Comparison of ENCODE assay signal across 22 mouse cellular contexts in the genomic region with DNA sequence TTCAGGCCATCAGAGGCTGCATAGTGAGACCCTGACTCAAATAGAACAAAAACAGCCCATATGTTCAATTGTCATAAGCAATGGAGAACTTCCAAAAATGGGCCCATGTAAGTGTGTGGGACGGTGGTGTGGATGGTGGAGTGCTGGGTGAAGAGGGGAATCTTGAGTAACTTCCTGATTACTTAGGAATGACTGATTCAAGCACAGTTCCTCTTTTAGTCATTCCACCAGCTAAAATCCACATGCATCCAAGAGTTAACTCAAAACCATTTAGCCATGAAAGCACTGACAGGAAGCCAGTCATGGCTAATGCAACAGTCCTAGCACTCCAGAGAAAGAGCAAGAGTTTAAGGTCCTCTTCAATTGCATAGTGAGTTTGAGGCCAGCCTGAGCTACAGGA. TPM values are rescaled to one million over a fixed set of nuclear protein-coding genes. Genes with fewer than 3 reads are reported as not detected.
DNase-seq lines count a peak whose midpoint lies in the region; ATAC-seq and TF ChIP-seq lines count a peak whose summit lies in the region.
"Had no signal": no experiment of that assay in that cellular context is flagged by ENCODE, and none has a peak within 500 bp of the region (broad histone marks: within the 10 kb centered on the region; RNA-seq: fewer than 3 reads in every experiment).

No protein-coding gene starts in this region.

- H3K9ac ChIP-seq in midbrain, postnatal 0 days (replicated peaks; ENCODE audit: low read length, poor library complexity, severe bottlenecking), result no peak overlapping the region
- H3K9ac ChIP-seq: embryonic facial prominence, embryonic 12.5 days; heart, embryonic 13.5 days; hindbrain, embryonic 12.5 days had no signal

- no peak overlapping the region for H3K27ac ChIP-seq in heart, embryonic 10.5 days
- no peak overlapping the region for H3K27ac ChIP-seq in midbrain, postnatal 0 days (ENCODE audit: low read depth, low read length)
- H3K27ac ChIP-seq: embryonic facial prominence, embryonic 12.5 days; heart, embryonic 13.5 days; hindbrain, embryonic 12.5 days had no signal

- peaks cover 9% of the 10 kb centered on the region for H3K36me3 ChIP-seq in heart, embryonic 10.5 days
- 0 out of 2 replicates have a peak, but pooled peaks cover 3% of the 10 kb centered on the region for H3K36me3 ChIP-seq in midbrain, postnatal 0 days (ENCODE audit: insufficient read depth, low read length)

- 88% methylated on average over 1 of the region's 1 CpGs for WGBS in heart, embryonic 10.5 days
- WGBS in midbrain, postnatal 0 days, result 93% methylated on average over 1 of the region's 1 CpGs

- intact Hi-C loops in heart, postnatal 14 days (cut with DNase I), result no loop called here

- no peaks in the 10 kb centered on the region for H3K27me3 ChIP-seq in heart, embryonic 10.5 days (ENCODE audit: insufficient read depth, poor library complexity, severe bottlenecking)
- H3K27me3 ChIP-seq in midbrain, postnatal 0 days (ENCODE audit: insufficient read depth, low read length), result no peaks in the 10 kb centered on the region
- H3K27me3 ChIP-seq: CH12.LX; embryonic facial prominence, embryonic 12.5 days; heart, embryonic 13.5 days; hindbrain, embryonic 12.5 days had no signal

- peak; percentile 82 for ATAC-seq in common myeloid progenitor, adult 5-6 weeks (replicated peaks; ENCODE audit: low read depth, poor library complexity, severe bottlenecking)
- peak; percentile 89 for ATAC-seq in megakaryocyte, adult 5-6 weeks (ENCODE audit: poor library complexity, severe bottlenecking)
- ATAC-seq in midbrain, postnatal 0 days (ENCODE audit: low FRiP score), result no peak
- ATAC-seq: forebrain, embryonic 14.5 days; hindbrain, embryonic 16.5 days; inflammation-experienced regulatory T-cells, adult 6 months had no signal

- DNase-seq in heart, embryonic 10.5 days (ENCODE audit: low spot score), result peak; percentile 33
- DNase-seq in heart, postnatal 14 days, result no peak
- DNase-seq in 416B (ENCODE audit: low read depth), result peak; percentile 83
- no peak for DNase-seq in midbrain, postnatal 0 days (ENCODE audit: low spot score)
- DNase-seq in natural killer cell, adult 2 months (ENCODE audit: low spot score in 2 of 2), result no peak
- no peak for DNase-seq in retina, postnatal 1 day
- DNase-seq: adrenal gland, adult 8-10 months; adrenal gland, postnatal 36 days; cerebellum, adult 11 months; cerebellum, adult 8-10 months; cerebellum, postnatal 14 days; gastrocnemius, postnatal 14 days; heart, postnatal 4 days had no signal

- TF ChIP-seq CTCF in midbrain, postnatal 0 days (IDR thresholded peaks at IDR 0.05), result no peak

- no peak overlapping the region for H3K4me3 ChIP-seq in heart, embryonic 10.5 days
- no peak overlapping the region for H3K4me3 ChIP-seq in midbrain, postnatal 0 days (ENCODE audit: low read depth, low read length)
- H3K4me3 ChIP-seq: embryonic facial prominence, embryonic 12.5 days; heart, embryonic 13.5 days; hindbrain, embryonic 12.5 days had no signal

- peaks cover 17% of the 10 kb centered on the region for H3K4me1 ChIP-seq in heart, embryonic 10.5 days
- no peaks in the 10 kb centered on the region for H3K4me1 ChIP-seq in midbrain, postnatal 0 days (ENCODE audit: insufficient read depth, low read length)
- H3K4me1 ChIP-seq: embryonic facial prominence, embryonic 12.5 days had no signal

- H3K9me3 ChIP-seq in heart, embryonic 10.5 days, result no peaks in the 10 kb centered on the region
- no peaks in the 10 kb centered on the region for H3K9me3 ChIP-seq in midbrain, postnatal 0 days (ENCODE audit: low read length)

- H3K4me2 ChIP-seq in midbrain, postnatal 0 days (ENCODE audit: low read depth, low read length, poor library complexity, severe bottlenecking), result no peak overlapping the region
- H3K4me2 ChIP-seq: embryonic facial prominence, embryonic 12.5 days; heart, embryonic 13.5 days; hindbrain, embryonic 12.5 days had no signal

RNA-seq across cellular contexts. Expression of a gene that starts 33.0 kb away (rescaled TPM):
- polyA plus RNA-seq in heart, embryonic 10.5 days (2016; fragmentation: Nextera tagmentation; extraction: Ambion mirVana), result 13.1 and 17.0 TPM in 2 replicates
- total RNA-seq in heart, postnatal 14 days (2021), result 10 to 100 TPM; 29.0 to 29.9 TPM
- total RNA-seq in common myeloid progenitor, adult 5-6 weeks (2017), result 9.1 and 13.9 TPM in 2 replicates
- 37.0 and 40.0 TPM in 2 replicates for total RNA-seq in megakaryocyte, adult 5-6 weeks (2015)
- total RNA-seq in megakaryocyte, adult 5-6 weeks (2017), result 11.7 and 15.9 TPM in 2 replicates
- total RNA-seq in midbrain, postnatal 0 days (2014; rRNA removed), result 16.6 and 17.9 TPM in 2 replicates
- 9.8 and 11.3 TPM in 2 replicates for polyA plus RNA-seq in midbrain, postnatal 0 days (2015; fragmentation: Nextera tagmentation; extraction: Ambion mirVana)

Comparison
In these comparisons a context has a peak if more than half of its experiments do, and no peak if none do; other contexts are left out.
1. DNase-seq: peak in heart, embryonic 10.5 days (single experiment) and 416B (single experiment); none in heart, postnatal 14 days (0 of 2), midbrain, postnatal 0 days (single experiment), natural killer cell, adult 2 months (0 of 2) and retina, postnatal 1 day (single experiment).